Mouse (Mus musculus): ENCODE data around the gene Ppm1e.

GRCm38 (mm10) chr11:87278807-87279206 lies 80.0 kb downstream of the Ppm1e start:
- TF ChIP-seq GATA1 (IDR thresholded peaks at IDR 0.05; ENCODE audit: borderline replicate concordance, low read length) (no peak), FLI1 (IDR thresholded peaks at IDR 0.05; ENCODE audit: low read length) (no peak)

All from megakaryocyte, embryonic 14.5 days (primary cell).